ENCODE assay signal across 8 mouse cellular contexts in genomic region chr15:99771601-99772276, GRCm38 (mm10). TPM values are rescaled to one million over a fixed set of nuclear protein-coding genes. Genes with fewer than 3 reads are reported as not detected.
A peak's percentile ranks its signal among the peaks of the same experiment; 100 is the strongest.
DNase-seq lines count a peak whose midpoint lies in the region; ATAC-seq lines count a peak whose summit lies in the region.

No protein-coding gene starts in this region.

- H3K4me2 ChIP-seq in stomach, embryonic 15.5 days: peak overlapping the region; percentile 85

- WGBS in stomach, embryonic 15.5 days: under 1% methylated on average over 58 of the region's 59 CpGs

- peak; percentile 20 for DNase-seq in kidney, adult 11 months
- no peak for DNase-seq in kidney, postnatal 14 days
- DNase-seq in CD4-positive, CD25-positive, alpha-beta regulatory T cell, adult 2 months (ENCODE audit: low read depth, low spot score): peak; percentile 56
- peak; percentile 13 for DNase-seq in c-Kit-positive CD71-positive TER-119-positive erythroid progenitor cells, embryonic 14.5 days (ENCODE audit: low spot score)
- DNase-seq in frontal cortex, postnatal 14 days (ENCODE audit: low spot score in 2 of 2): peak; percentile 23 to 33
- peak; percentile 13 to 71 for DNase-seq in kidney, postnatal 25 days
- DNase-seq in lung, postnatal 36 days: peak; percentile 47

- no peaks in the 10 kb centered on the region for H3K27me3 ChIP-seq in stomach, embryonic 15.5 days (replicated peaks)

- peak overlapping the region; percentile 96 for H3K27ac ChIP-seq in stomach, embryonic 15.5 days

- H3K9me3 ChIP-seq in stomach, embryonic 15.5 days: no peaks in the 10 kb centered on the region

- H3K36me3 ChIP-seq in stomach, embryonic 15.5 days: no peaks in the 10 kb centered on the region; the same call in 1 of the 2 replicates

- peaks cover 6% of the 10 kb centered on the region for H3K4me1 ChIP-seq in stomach, embryonic 15.5 days

- H3K9ac ChIP-seq in stomach, embryonic 15.5 days: peak overlapping the region; percentile 76

- ATAC-seq in stomach, embryonic 15.5 days (ENCODE audit: insufficient read depth, low FRiP score, low read depth): peak; percentile 50

- H3K4me3 ChIP-seq in stomach, embryonic 15.5 days (replicated peaks): peak overlapping the region; percentile 84

RNA-seq across cellular contexts. Expression of gene Cers5, which starts 0.9 kb away (rescaled TPM):
- polyA plus RNA-seq in stomach, embryonic 15.5 days (2015; fragmentation: Nextera tagmentation; extraction: Ambion mirVana): 56.1 and 57.3 TPM in 2 replicates

RNA-seq across cellular contexts. Expression of gene Cox14, which starts 46.3 kb away (rescaled TPM):
- 156 and 220 TPM in 2 replicates for polyA plus RNA-seq in stomach, embryonic 15.5 days (2015; fragmentation: Nextera tagmentation; extraction: Ambion mirVana)

RNA-seq across cellular contexts. Expression of gene Gpd1, which starts 54.4 kb away (rescaled TPM):
- polyA plus RNA-seq in stomach, embryonic 15.5 days (2015; fragmentation: Nextera tagmentation; extraction: Ambion mirVana): 4.8 and 5.3 TPM in 2 replicates
